Mouse (Mus musculus) megakaryocyte, embryonic 14.5 days (primary cell): ENCODE measurements at regions not wholly inside any gene's neighbourhood (a gene's known extent, or its start where the extent isn't known, plus 50 kb on each side); places are given as distances from the start of the nearest gene placed in this dataset.

Experiments
- FLI1 ChIP-seq: IDR thresholded peaks from 2 replicates; pipeline ENCODE4 v1.6.1; 2012; ENCODE audit warnings: low read length, inconsistent platforms, mixed read lengths
- GATA1 ChIP-seq: IDR thresholded peaks from 3 replicates; pipeline ENCODE4 v1.6.1; 2012; ENCODE audit warnings: mixed read lengths, low read length, inconsistent platforms, borderline replicate concordance

DNA sequence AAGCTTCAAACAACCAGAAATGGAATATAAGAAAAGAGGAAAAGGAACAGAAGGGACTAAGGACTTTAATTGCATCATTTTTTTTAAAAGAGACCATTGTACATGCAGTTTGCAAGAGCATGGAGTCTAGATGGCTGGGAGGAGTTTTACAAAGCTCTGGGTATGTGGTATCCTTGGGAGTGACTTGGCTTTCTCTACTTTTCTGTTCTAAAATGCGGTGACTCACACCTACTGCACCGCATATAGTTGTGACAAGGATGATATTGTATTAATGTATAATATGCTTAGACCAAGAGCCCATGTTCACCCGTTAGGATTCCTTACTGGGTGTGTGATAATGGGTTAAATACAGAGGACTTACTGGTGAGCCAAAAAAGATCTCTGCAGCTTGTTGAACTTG is 212.5 kb upstream of the Ccdc122 start:
- TF ChIP-seq GATA1 (no peak), FLI1 (no peak)
